In the genomic region with DNA sequence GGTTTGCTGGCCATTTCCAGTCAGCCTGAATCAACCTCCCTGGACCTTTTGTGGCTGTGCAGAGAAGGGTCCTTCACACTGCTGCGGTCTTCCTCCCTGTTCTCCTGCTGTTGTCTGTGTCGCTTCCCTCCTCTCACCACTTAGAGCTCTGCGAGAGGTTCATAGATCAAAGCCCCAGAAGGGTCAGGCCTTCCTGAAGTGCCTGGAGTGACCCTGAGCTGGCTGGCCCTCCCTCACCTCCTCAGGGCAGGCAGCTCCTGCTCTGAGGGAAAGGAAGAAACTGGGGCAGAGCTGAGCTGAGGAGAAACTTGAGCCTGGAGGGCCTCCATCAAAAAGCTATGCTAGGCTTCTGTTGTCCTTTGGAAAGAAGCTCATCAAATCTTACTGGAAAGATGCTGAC, we compare ENCODE assay signal across 21 mouse cellular contexts. TPM values are rescaled to one million over a fixed set of nuclear protein-coding genes. Genes with fewer than 3 reads are reported as not detected.
DNase-seq lines count a peak whose midpoint lies in the region; ATAC-seq and TF ChIP-seq lines count a peak whose summit lies in the region.
"Had no signal": no experiment of that assay in that cellular context is flagged by ENCODE, and none has a peak within 500 bp of the region (broad histone marks: within the 10 kb centered on the region; RNA-seq: fewer than 3 reads in every experiment).

No protein-coding gene starts in this region.

- WGBS in kidney, embryonic 15.5 days, result 27% methylated on average over 3 of the region's 3 CpGs
- WGBS in limb, embryonic 10.5 days, result 3% methylated on average over 3 of the region's 3 CpGs
- WGBS in liver, postnatal 0 days (ENCODE audit: insufficient replicate concordance), result 34% methylated on average over 3 of the region's 3 CpGs

- dilution Hi-C loops in CH12.LX (cut with MboI; ENCODE audit: extremely low pct_ligation_motif_present, extremely low pct_unique_long_range_greater_than_20kb, low sequenced_read_pairs), result no loop called here

- peaks cover 4% of the 10 kb centered on the region; the same call in 1 of the 2 replicates for H3K79me2 ChIP-seq in CH12.LX (replicated peaks; ENCODE audit: control insufficient read depth, extremely low read depth, insufficient read depth, poor library complexity, severe bottlenecking)

- H3K9me3 ChIP-seq in kidney, embryonic 15.5 days (replicated peaks), result no peaks in the 10 kb centered on the region
- peaks cover 18% of the 10 kb centered on the region for H3K9me3 ChIP-seq in CH12.LX (replicated peaks; ENCODE audit: low read length)
- H3K9me3 ChIP-seq in limb, embryonic 10.5 days (replicated peaks), result no peaks in the 10 kb centered on the region
- no peaks in the 10 kb centered on the region for H3K9me3 ChIP-seq in liver, postnatal 0 days (ENCODE audit: low read length)
- H3K9me3 ChIP-seq: forebrain, embryonic 13.5 days; heart, embryonic 15.5 days; megakaryocyte, embryonic 14.5 days; neural tube, embryonic 15.5 days; stomach, embryonic 15.5 days had no signal

- ATAC-seq in kidney, embryonic 15.5 days (replicated peaks; ENCODE audit: low FRiP score), result peak; percentile 65
- no peak for ATAC-seq in liver, postnatal 0 days
- ATAC-seq: forebrain, embryonic 13.5 days had no signal

- DNase-seq in embryo, embryonic 10 days (ENCODE audit: low spot score), result peak; percentile 53
- no peak for DNase-seq in embryo, embryonic 11 days
- no peak for DNase-seq in kidney, postnatal 4 days
- DNase-seq in CH12.LX (ENCODE audit: extremely low read depth), result no peak
- DNase-seq in limb, embryonic 10.5 days (ENCODE audit: low spot score), result no peak
- DNase-seq in liver, postnatal 0 days, result no peak
- DNase-seq in MN1 (ENCODE audit: low spot score), result no peak
- DNase-seq: cerebellum, adult 9-10 months; gastrocnemius, postnatal 10 days; heart, adult 2 months; lung, adult 18-20 months; lung, postnatal 14 days; right cerebral cortex, postnatal 14 days; spleen, adult 18-20 months had no signal

- no peak for TF ChIP-seq EP300 in CH12.LX (IDR thresholded peaks at IDR 0.05; ENCODE audit: low read length)
- no peak for TF ChIP-seq EP300 in liver, postnatal 0 days (IDR thresholded peaks at IDR 0.05; ENCODE audit: low read depth)

- no peak overlapping the region for H3K4me3 ChIP-seq in kidney, embryonic 15.5 days (replicated peaks)
- H3K4me3 ChIP-seq in CH12.LX (replicated peaks in 1 of 3; ENCODE audit: low read depth in 2 of 3, low read length in 2 of 3, poor library complexity in 1 of 3), result no peak overlapping the region
- no peak overlapping the region for H3K4me3 ChIP-seq in limb, embryonic 10.5 days
- no peak overlapping the region for H3K4me3 ChIP-seq in liver, postnatal 0 days (ENCODE audit: low read depth, low read length)
- H3K4me3 ChIP-seq: forebrain, embryonic 13.5 days; heart, adult 2 months; heart, embryonic 15.5 days; megakaryocyte, embryonic 14.5 days; neural tube, embryonic 15.5 days; stomach, embryonic 15.5 days had no signal

- no peaks in the 10 kb centered on the region for H3K36me3 ChIP-seq in kidney, embryonic 15.5 days
- peaks cover 3 to 12% of the 10 kb centered on the region in 2 experiments for H3K36me3 ChIP-seq in CH12.LX (replicated peaks in 1 of 2; ENCODE audit: control insufficient read depth in 1 of 2, insufficient read depth in 1 of 2, low read length in 1 of 2)
- H3K36me3 ChIP-seq in limb, embryonic 10.5 days, result peaks cover 9% of the 10 kb centered on the region; the same call in 1 of the 2 replicates
- no peaks in the 10 kb centered on the region for H3K36me3 ChIP-seq in liver, postnatal 0 days (replicated peaks; ENCODE audit: insufficient read depth, low read length)
- H3K36me3 ChIP-seq: heart, embryonic 15.5 days; neural tube, embryonic 15.5 days; stomach, embryonic 15.5 days had no signal

- peaks cover 45% of the 10 kb centered on the region for H3K4me1 ChIP-seq in kidney, embryonic 15.5 days
- peaks cover 14 to 41% of the 10 kb centered on the region in 2 experiments for H3K4me1 ChIP-seq in CH12.LX (ENCODE audit: control insufficient read depth in 1 of 2, insufficient read depth in 2 of 2)
- peaks cover 63% of the 10 kb centered on the region for H3K4me1 ChIP-seq in limb, embryonic 10.5 days
- no peaks in the 10 kb centered on the region for H3K4me1 ChIP-seq in liver, postnatal 0 days (ENCODE audit: insufficient read depth)
- H3K4me1 ChIP-seq: stomach, embryonic 15.5 days had no signal

- peak overlapping the region; percentile 29; the same call in 1 of the 2 replicates for H3K27ac ChIP-seq in kidney, embryonic 15.5 days
- H3K27ac ChIP-seq in CH12.LX (ENCODE audit: insufficient read depth, low read depth), result peak overlapping the region; percentile 65
- 0 out of 2 replicates have a peak overlapping the region, but pooled peaks have one; percentile 4 for H3K27ac ChIP-seq in limb, embryonic 10.5 days
- no peak overlapping the region for H3K27ac ChIP-seq in liver, postnatal 0 days (ENCODE audit: low read depth)
- H3K27ac ChIP-seq: forebrain, embryonic 13.5 days; heart, adult 2 months; heart, embryonic 15.5 days; kidney, postnatal 0 days; neural tube, embryonic 15.5 days; stomach, embryonic 15.5 days had no signal

- no peak overlapping the region for H3K4me2 ChIP-seq in kidney, embryonic 15.5 days
- H3K4me2 ChIP-seq in CH12.LX (ENCODE audit: insufficient read depth, low read depth, poor library complexity, severe bottlenecking), result peak overlapping the region; percentile 55
- H3K4me2 ChIP-seq in liver, postnatal 0 days (ENCODE audit: low read depth, low read length), result no peak overlapping the region
- H3K4me2 ChIP-seq: forebrain, embryonic 13.5 days; heart, embryonic 15.5 days; neural tube, embryonic 15.5 days; stomach, embryonic 15.5 days had no signal

- no peak for TF ChIP-seq POLR2A in CH12.LX (IDR thresholded peaks at IDR 0.05; ENCODE audit: low read depth, low read length)

- no peak for TF ChIP-seq CTCF in CH12.LX (conservative IDR thresholded peaks at IDR 0.05 in 1 of 2, IDR thresholded peaks at IDR 0.05 in 1 of 2; ENCODE audit: low read depth in 2 of 2, low read length in 2 of 2)
- TF ChIP-seq CTCF in liver, postnatal 0 days (IDR thresholded peaks at IDR 0.05; ENCODE audit: low read depth), result no peak

- H3K9ac ChIP-seq in kidney, embryonic 15.5 days, result no peak overlapping the region
- peak overlapping the region; percentile 51 for H3K9ac ChIP-seq in CH12.LX (ENCODE audit: insufficient read depth, low read depth)
- no peak overlapping the region for H3K9ac ChIP-seq in liver, postnatal 0 days (replicated peaks)
- H3K9ac ChIP-seq: forebrain, embryonic 13.5 days; heart, embryonic 15.5 days; neural tube, embryonic 15.5 days; stomach, embryonic 15.5 days had no signal

- in situ Hi-C loops in CH12.LX (cut with MboI; ENCODE audit: low pct_ligation_motif_present, low pct_unique_long_range_greater_than_20kb, low sequenced_read_pairs), result no loop called here

- no peak for TF ChIP-seq RAD21 in CH12.LX (IDR thresholded peaks at IDR 0.05; ENCODE audit: low read depth, low read length)

- H3K27me3 ChIP-seq in kidney, embryonic 15.5 days, result no peaks in the 10 kb centered on the region
- H3K27me3 ChIP-seq in CH12.LX (replicated peaks), result no peaks in the 10 kb centered on the region
- no peaks in the 10 kb centered on the region for H3K27me3 ChIP-seq in limb, embryonic 10.5 days (ENCODE audit: low read depth, poor library complexity, severe bottlenecking)
- H3K27me3 ChIP-seq in liver, postnatal 0 days (ENCODE audit: insufficient read depth, low read length), result no peaks in the 10 kb centered on the region
- H3K27me3 ChIP-seq: forebrain, embryonic 13.5 days; heart, embryonic 15.5 days; neural tube, embryonic 15.5 days; stomach, embryonic 15.5 days had no signal

TF ChIP-seq in CH12.LX, 34 proteins besides CTCF, POLR2A, EP300 and RAD21:
- no peak for TF ChIP-seq USF1 (IDR thresholded peaks at IDR 0.05; ENCODE audit: low read depth, low read length)
- TF ChIP-seq USF2 (conservative IDR thresholded peaks at IDR 0.05; ENCODE audit: low read depth, low read length), result no peak
- TF ChIP-seq ZNF384 (IDR thresholded peaks at IDR 0.05; ENCODE audit: low read depth, low read length), result no peak
- no peak for TF ChIP-seq NRF1 (IDR thresholded peaks at IDR 0.05; ENCODE audit: low read depth, low read length)
- no peak for TF ChIP-seq ZKSCAN1 (IDR thresholded peaks at IDR 0.05; ENCODE audit: borderline replicate concordance, low read depth, low read length)
- TF ChIP-seq ZMIZ1 (IDR thresholded peaks at IDR 0.05; ENCODE audit: low read depth, low read length), result no peak
- no peak for TF ChIP-seq E2F4 (IDR thresholded peaks at IDR 0.05; ENCODE audit: insufficient replicate concordance, low read depth, low read length)
- no peak for TF ChIP-seq TCF12 (IDR thresholded peaks at IDR 0.05; ENCODE audit: low read depth, low read length)
- TF ChIP-seq SIN3A (IDR thresholded peaks at IDR 0.05; ENCODE audit: low read length), result no peak

RNA-seq across cellular contexts. Expression of a gene that starts 45.4 kb away (rescaled TPM):
- 25.6 and 26.2 TPM in 2 replicates for polyA plus RNA-seq in kidney, embryonic 15.5 days (2015; fragmentation: Nextera tagmentation; extraction: Ambion mirVana)
- 14.5 and 15.8 TPM in 2 replicates for total RNA-seq in CH12.LX (2012; rRNA removed)
- 1.4 and 1.8 TPM in 2 replicates for total RNA-seq in CH12.LX (2014; rRNA removed)
- 2.7 and 4.4 TPM in 2 replicates for polyA plus RNA-seq in CH12.LX (2012; ENCODE audit: insufficient read length, low read depth)
- polyA plus RNA-seq in limb, embryonic 10.5 days (2016; fragmentation: Nextera tagmentation; extraction: Ambion mirVana), result 60.1 and 76.1 TPM in 2 replicates
- polyA plus RNA-seq in liver, postnatal 0 days (2015; fragmentation: Nextera tagmentation; extraction: Ambion mirVana), result 2.0 and 2.2 TPM in 2 replicates
